Mouse (Mus musculus): ENCODE data around the gene Ppp1r36.

- TF ChIP-seq CTCF (IDR thresholded peaks at IDR 0.05; ENCODE audit: extremely low read depth, insufficient read length, insufficient replicate concordance, low read depth, low read length): no peak
- TF ChIP-seq POLR2A (IDR thresholded peaks at IDR 0.05; ENCODE audit: low read depth, low read length): no peak
Measured at GRCm38 (mm10) chr12:76377059-76377458, 40.3 kb upstream of the Ppp1r36 start.

Data from small intestine, adult 2 months (tissue).